Mouse (Mus musculus): ENCODE measurements around the gene Mrpl42. TPM values are rescaled to one million over a fixed set of nuclear protein-coding genes. Genes with fewer than 3 reads are reported as not detected.

Gene Mrpl42
- total RNA-seq, 2 experiments from 2014 or later, result 71.7 to 76.5 TPM

DNA sequence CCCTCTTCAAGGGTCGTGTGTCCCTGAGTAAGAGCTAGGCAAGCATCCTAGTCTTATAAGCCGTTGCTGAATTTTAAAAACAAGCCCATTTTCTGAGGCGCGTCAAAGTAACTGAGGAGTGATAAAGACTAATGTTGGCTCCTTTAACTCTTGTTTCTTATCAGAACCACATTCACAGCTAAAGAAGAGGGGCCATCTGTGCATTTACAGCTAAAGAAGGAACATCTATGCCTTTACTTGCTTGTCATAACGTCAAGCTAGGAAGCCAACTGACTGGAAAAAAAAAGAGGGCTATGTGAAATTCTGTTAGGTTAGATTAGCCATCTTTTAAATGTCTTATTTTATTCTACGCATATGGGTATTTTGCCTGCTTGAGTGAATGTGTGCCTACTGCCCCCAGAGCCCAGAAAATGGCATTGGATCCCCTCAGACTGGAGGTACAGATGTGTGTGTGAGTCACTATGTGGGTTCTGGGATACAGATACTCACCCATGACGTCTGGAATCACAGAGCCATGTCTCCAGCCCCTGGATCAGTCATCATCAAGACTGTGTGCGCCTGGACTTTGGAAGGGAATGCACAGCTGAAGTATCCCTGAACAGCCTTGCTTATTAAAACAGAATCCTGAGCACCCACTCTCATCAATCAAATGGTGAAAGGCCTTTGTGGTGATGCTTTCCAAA lies 44.2 kb downstream of the Mrpl42 start:
- DNase-seq, result peak in 1 of 2 experiments; percentile 10

DNA sequence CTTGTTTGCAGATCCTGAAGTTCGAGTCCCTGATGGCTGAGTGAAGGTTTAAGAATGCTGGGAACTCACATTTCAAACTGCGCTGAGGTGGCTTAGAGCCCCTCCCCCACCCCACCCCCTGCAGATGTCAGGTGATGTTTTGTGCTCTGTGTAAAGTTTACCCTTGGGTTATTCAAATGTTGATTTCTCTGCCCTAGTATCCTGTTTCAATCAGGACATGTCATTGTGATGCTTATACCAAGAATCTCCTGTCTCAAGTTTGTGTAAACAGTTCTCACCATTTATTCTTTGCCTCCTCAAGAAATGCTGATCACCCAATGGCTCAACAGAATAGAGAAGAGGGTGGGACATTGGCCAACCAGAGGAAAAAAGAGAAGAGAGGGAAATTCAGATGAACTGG lies 45.6 kb downstream of the Mrpl42 start:
- no peak for DNase-seq

DNA sequence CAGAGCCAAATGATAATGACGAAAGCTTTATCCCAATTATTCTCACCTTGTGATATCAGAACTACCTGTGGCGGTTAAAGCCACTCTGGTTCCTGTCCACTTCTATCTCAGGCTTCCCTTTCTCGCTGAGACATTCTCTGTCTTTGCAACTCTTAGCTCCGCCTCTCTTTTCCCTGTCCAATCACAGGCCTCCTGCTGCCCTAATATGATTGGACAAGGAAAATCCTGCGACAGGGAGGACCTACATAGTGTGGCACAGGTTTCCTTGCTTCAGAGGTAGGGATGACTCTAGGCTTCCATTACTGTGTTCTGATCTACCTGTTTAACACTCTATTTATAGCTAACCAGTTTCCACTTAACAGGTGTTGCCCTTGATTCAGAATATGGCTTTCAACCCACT lies 48.5 kb downstream of the Mrpl42 start:
- no peak for DNase-seq

DNA sequence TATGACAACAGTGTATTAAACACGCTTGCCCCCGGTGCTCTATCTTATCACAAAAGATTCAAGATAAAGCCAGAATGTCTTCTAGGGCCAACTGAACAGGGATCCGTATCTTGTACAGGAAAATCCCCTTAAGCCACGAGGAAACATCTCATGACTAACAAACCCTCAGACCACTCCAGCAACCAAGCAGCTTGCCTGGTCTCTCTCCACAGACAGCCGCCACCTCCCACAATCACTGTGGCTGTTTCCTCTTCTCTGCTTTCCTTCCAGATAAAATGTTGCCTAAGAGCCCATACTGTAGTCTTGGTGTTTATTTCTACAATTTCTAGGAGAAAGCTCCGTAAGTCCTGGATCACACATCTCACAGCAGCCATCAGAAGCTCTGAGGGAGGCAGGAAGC lies 52.7 kb downstream of the Mrpl42 start:
- DNase-seq, result no peak

DNA sequence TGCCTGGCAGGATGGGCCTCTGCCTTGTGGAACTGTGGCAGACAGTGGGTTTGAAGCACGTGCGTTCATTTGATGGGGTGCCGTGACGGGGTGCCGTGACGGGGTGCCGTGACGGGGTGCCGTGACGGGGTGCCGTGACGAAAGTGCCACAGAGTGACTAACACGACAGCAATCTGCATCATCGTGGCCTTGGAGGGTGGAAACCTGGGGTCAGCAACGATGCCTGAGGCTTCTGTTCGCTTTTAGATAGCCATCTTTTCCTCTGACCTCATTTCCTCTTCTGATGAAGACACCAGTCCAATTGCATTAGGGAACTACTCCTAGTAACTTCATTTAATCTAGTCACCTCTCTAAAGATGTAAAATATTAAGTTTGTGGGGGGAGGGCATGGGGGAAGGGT lies 53.8 kb downstream of the Mrpl42 start:
- no peak for DNase-seq

DNA sequence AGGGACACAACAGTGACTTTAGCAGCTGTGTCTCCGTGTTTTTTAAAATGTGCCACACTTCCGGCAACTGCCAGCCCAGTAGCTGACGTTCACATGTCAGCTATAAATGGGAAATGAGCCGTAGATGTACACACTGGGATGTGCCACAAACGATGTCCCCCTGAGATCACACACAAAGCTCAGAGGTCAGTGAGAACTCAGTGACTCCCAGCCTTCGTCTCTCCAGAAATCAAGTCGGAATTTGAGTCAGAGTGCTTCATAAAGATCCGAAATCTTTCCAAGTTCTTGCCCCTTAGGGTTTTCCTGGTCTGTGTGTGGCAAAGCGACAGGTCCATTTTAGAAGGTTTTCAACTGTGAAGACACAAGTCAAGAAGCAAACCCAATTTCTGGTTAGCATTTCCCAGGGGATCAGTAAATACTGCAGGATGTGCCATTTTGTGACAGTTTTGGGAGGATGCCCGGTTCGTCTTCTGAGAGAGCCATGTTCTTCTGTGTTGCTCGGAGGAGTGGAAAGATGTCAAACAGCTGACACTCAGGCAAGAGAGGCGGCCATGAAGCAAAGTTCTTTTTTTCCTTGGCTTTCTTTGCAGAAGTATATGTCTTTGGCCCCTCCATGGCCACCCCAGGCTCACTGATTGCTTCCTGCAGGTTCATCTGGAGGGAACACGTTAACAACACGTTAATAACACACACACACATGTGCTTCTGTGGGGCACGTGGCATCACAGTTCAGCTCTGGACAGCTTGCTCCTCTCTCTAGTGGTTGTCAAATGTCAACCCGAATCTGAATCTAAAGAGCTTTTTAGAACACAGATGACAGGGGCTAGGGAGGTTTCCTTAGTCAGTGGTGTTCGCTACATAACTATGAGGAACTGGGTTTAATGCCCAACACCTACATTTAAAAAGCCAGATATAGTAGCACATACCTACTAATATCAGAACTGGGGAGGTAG lies 56.4 kb downstream of the Mrpl42 start:
- no peak for DNase-seq

DNA sequence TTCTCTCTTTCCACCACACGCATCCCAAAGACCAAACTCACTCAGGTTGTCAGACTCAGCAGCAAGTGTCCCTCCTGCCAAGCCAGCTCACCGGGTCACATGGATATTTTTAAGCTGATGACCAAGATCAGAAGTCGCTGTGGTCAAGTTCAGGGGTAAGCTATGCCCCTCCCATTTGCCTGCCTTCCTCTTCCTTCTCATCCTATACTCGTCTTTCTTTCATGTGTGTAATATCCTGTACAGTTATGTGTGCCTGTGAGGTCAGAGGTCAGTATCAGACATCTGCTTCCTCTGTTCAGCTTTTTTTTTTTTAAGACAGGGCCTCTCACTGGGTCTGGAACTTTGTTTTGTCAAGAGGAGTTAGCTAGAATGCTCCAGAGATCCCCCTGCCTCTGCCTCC lies 59.4 kb downstream of the Mrpl42 start:
- DNase-seq, result no peak

DNA sequence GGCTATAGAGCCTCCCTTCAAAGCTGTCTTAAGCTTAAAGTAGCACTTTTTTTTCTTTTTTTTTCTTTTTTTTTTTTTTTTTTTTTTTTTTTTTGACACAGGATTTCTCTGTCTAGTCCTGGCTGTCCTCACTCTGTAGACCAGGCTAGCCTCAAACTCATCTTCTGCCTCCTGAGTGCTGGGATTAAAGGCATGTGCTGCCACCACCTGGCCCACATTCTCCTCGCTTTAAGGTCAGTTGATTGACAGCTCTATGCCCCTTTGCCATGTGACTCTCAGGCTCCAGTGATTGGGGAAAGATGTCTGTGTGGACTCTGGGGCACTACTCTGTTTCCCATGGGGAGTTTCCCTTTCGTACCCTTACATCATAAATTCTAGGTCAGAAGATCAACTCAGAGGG lies 61.2 kb downstream of the Mrpl42 start:
- no peak for DNase-seq

DNA sequence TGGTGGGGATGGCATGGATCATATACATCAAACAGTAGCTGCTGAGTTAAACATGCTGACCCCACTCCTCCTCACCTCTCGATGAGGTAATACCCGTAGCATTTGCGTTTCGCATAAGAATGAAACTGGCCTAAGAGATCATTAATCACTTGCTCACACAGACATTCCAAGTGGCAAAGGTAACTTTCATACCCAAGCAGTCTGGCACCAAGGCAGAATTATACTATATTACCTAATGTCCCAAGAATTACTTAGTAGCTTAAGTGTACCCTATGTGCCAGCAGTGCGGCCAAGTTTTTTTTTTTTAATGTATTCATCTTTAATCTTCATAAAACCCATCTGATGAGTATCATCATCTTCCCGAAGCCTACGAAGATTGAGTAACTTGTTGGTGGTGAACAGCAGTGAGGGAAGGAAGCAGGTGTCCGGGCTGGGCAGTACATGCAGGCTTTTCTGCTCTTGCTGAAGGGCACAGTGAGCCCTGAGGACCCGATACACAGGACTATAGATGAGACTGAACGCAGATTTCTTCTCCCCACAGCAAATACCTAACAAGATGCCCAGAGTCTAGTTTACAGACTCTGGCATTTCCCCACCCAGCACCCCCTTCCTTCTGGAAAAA lies 61.9 kb downstream of the Mrpl42 start:
- no peak for DNase-seq

DNA sequence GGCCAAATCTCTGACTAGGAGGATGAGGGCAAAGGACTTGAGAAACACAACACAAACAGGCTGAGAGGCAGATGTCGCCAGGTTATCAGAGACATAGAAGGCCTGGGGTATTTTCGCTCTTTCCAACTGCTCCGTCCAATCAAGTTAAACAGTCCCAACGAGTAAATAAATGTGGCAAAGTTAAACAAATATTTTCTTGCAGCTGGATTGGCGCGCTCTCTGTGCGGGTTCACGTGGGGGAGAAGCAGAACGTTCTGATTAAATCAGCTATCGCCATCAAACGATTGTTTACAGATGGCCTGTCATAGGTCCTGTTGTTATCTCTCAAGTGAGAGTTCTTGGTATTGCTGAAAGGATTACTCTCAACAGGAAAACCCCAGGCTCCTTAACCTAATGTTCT lies 62.8 kb downstream of the Mrpl42 start:
- DNase-seq, result no peak

Other genes with a start within 250 kb of the Mrpl42 start
- gene Cradd, start 177.8 kb downstream of the Mrpl42 start, total RNA-seq (2021), result 1 to 10 TPM; 5.5 to 5.6 TPM
- gene Socs2, start 84.8 kb downstream of the Mrpl42 start, total RNA-seq (2021), result 10 to 100 TPM; 37.0 to 39.3 TPM
- gene Ube2n, start 13.2 kb upstream of the Mrpl42 start, total RNA-seq (2021), result 100 to 1,000 TPM; 192 to 202 TPM
- gene Nudt4, start 62.2 kb upstream of the Mrpl42 start, total RNA-seq (2021), result 10 to 100 TPM; 73.9 to 74.5 TPM
- not detected for gene Anapc15-ps, start 171.5 kb upstream of the Mrpl42 start, total RNA-seq (2021)